Mouse (Mus musculus) adrenal gland, postnatal 4 days (tissue): ENCODE measurements around the gene Tk2. TPM values are rescaled to one million over a fixed set of nuclear protein-coding genes. Genes with fewer than 3 reads are reported as not detected.
"Not testable (repeated sequence)": the region's sequence is repeated elsewhere in the genome, so short reads cannot be mapped to it uniquely, and the experiment has no call there.

Source experiments
- DNase-seq, 2 experiments: peaks; one replicate each; pipeline ENCODE4 v3.0.0; 2021 to 2022; ENCODE audit warnings: low spot score in 2 of 2, mixed read lengths in 2 of 2
- long read RNA-seq, 2 experiments: library from polyadenylated mRNA; stranded (forward); transcript quantifications; one replicate each; pipeline ENCODE4 v2.0.0; 2021
- total RNA-seq, 2 experiments: library from RNA; stranded (reverse); gene quantifications; 2 replicates each; pipeline ENCODE4 v1.2.3; 2021

Tk2 gene
- 10 to 100 TPM; 60.1 to 71.0 TPM for total RNA-seq
- long read RNA-seq, experiment 1, transcript Tk2-201 (10 exons, 2,406 nt) = major isoform, 59 of 143 reads
- long read RNA-seq, experiment 1, transcript Tk2-202 (9 exons, 2,312 nt) = minor isoform, 19 of 143 reads
- long read RNA-seq, experiment 1, partial matches to known transcripts = 1 of 143 reads
- long read RNA-seq, experiment 1, other reads (novel, unspliced or antisense) = 64 of 143 reads
- long read RNA-seq, experiment 2, transcript Tk2-201 (10 exons, 2,406 nt) = major isoform, 60 of 166 reads
- long read RNA-seq, experiment 2, transcript Tk2-202 (9 exons, 2,312 nt) = minor isoform, 21 of 166 reads
- long read RNA-seq, experiment 2, partial matches to known transcripts = 3 of 166 reads
- long read RNA-seq, experiment 2, other reads (novel, unspliced or antisense) = 79 of 166 reads

DNA sequence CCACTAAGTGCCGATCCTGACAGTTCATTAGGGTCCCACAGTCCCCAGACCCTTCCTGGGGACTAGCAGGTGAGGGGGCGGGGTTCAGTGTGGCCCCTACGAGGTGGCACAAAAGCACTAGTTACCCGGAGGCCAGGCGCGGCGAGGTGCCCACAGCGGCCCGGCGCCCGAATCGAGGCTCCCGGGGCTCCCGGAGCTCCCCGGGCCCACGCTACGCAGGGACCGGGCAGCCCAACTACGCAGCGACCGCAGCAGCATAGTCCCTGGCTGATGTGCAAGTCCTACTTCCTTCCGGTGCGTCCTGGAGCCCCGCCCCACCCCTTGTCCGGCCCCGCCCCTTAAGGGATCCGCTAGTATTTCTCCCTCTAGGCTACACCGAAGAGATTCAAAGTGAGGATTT, at the start of gene Tk2:
Tk2 (minus strand) TSS at position 283 of the 400 bp plus-strand sequence.
- peak; percentile 59 to 66 for DNase-seq

DNA sequence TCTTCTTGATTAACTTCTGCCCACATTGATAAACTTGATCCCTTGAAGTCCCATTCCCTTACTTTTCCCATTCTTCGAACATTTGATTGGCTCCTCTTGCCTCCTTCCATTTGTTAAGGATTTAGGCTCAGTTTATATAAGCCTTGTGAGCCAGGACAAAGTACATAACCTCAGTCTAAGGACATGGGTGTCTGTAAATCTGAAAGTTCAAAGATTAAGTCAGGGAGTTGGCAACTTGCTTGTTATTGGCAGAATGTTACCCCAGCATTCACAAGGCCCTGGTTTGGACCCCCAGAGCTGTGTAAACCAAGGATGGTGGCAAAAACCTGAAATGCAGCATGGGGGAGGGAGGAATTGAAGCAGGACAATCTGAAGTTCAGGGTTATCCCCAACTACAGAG, 46.0 kb upstream of the Tk2 start:
- DNase-seq = no peak

DNA sequence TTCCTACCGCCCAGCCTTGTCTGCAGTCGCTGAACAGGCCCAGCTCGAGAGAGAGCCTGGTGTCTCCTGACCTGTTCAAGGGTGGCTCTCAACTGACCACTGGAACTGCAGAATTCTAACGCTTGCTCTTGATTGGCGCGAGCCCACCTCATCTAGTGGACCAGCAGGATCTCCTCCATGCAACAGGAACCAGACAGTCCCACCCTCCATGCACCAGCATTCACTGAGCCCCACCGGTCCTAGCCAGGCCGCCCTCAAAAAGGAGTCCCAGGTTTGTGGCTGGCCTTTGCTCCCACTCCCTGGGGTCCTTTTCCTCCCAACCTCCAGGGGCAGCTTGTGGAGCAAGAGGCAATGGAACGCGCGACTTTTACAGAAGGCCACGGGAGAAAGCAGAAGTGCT, 44.7 kb upstream of the Tk2 start, which contains the start of gene Cmtm2a:
Cmtm2a (minus strand) TSS at position 101 of the 400 bp plus-strand sequence.
- not testable (repeated sequence) for DNase-seq

DNA sequence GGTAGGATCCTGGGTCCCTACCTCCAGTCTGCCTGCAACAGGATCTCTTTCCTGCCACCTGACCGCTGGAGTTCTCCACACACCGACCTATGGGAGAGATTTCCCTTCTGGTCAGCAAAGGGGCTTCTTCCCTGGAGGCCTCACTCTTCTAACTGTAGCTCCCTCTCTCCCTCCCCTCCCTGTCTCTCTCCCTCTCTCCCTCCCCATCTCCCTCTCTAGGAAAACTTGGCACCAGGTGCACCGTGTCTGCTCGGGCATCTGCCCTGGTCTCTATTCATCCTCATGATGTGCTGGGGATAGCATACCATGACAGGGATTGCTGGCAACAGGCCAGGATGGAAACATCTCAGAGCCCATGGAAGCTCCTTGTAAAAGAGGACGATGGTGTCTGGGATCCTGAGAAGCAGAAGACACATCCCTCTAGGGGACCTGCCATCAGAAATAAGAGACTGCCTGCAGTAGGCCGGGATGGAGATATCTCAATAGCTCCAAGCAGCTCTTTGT, 20.6 kb upstream of the Tk2 start:
- DNase-seq = no peak

DNA sequence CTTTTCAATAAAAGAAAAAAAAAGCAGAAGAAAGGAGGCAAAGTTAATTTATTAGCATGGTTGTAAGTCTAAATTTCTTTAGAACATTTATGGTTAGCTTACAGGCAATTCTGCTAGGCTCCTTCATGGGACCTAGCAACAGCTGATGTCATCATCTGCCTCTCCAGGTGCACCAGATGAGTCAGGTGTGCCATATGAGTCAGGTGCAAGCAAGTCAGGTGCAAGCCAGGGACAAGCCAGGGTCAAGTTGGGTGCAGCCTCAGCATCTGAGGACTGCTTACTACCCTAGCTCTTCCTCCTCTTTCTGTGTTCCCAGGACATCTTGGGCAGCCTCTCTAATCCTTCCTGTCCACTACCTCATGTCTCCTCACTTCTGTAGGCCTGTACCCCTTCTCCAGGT, 20.0 kb upstream of the Tk2 start:
- no peak for DNase-seq

DNA sequence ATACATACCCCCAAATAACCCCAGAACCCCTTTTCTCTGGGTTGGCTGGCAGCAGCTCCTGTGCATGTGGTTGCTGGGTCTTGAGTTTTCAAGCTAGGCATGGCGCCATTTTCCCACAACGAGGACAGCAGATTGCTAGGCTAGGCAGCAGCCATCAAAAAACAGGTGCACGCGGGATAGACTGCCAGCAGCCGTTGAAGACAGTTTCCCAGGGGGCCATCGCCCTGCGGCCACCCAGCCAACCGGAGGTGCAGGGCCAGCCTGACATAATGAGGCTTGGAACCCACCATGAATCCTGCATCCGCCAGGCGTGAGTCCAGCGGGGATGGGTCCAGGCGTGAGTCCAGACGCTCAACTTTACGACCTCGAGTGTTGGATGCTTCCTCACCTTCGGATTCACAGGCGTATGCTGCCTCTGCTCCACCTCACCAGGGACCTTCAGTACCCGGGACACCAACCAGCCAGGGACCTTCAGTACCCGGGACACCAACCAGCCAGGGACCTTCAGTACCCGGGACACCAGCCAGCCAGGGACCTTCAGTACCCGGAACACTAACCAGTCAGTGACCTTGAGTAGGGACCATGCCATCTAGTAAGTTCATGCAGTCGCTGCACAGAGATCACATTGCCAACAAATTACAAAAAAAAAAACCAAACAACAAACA, 16.0 kb upstream of the Tk2 start:
- DNase-seq = not testable (repeated sequence)

DNA sequence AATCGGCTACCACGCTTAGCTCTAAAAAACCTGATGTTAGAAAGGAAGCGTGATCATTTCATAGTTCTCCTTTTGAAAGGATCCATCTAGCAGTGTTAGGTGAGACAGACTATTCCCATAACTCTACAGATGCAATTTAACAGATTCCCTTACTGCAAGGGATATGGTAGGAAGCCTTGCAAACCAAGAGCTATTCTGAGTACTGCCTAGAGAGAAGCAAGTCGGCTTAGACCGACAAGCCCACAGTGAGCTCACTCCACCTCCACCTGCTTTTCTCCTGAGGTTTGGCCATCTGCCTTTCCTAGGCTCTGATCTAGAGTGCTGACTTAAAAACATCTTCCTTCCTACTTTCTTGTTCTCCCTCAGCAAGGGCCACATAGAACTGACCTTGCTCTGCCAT, 13.4 kb upstream of the Tk2 start:
- DNase-seq = not testable (repeated sequence)

DNA sequence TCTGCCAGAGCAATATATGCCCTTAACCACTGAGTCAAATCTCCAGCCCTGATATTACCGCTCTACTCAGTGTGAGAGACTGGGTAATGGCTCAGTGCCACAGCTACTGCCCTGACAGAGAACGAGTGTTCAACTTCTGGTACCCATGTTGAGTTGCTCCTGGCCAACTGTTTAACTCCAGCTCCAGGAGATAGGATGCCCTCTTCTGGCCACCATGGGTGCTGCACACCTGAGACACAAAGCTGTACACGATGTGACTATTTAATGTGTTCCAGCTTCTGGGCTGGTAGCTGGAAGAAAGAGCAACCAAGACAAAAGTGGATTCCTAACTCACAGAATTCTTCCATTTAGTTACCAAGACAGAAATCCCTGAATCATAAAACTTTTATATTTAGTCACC, 4.7 kb upstream of the Tk2 start:
- DNase-seq = no peak

DNA sequence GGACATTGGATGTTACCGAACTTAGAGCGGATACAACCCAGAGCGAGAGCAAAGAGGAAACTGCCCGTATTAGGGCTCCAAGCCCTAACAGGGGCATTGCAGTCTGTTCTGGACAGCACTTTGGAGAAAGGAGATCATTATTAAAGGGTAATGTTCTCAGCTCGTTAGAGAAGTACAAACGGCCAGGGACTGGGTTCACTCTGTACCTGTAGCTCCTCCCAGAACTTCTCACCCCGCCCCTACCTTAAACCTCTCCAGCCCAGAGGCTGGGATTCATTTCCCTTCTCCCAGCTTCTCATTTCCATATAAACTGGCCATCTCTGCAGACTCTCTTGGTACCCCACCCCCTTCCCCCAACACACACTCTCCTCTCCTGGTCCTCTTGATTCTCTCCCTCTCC, 3.1 kb upstream of the Tk2 start:
- DNase-seq = no peak

DNA sequence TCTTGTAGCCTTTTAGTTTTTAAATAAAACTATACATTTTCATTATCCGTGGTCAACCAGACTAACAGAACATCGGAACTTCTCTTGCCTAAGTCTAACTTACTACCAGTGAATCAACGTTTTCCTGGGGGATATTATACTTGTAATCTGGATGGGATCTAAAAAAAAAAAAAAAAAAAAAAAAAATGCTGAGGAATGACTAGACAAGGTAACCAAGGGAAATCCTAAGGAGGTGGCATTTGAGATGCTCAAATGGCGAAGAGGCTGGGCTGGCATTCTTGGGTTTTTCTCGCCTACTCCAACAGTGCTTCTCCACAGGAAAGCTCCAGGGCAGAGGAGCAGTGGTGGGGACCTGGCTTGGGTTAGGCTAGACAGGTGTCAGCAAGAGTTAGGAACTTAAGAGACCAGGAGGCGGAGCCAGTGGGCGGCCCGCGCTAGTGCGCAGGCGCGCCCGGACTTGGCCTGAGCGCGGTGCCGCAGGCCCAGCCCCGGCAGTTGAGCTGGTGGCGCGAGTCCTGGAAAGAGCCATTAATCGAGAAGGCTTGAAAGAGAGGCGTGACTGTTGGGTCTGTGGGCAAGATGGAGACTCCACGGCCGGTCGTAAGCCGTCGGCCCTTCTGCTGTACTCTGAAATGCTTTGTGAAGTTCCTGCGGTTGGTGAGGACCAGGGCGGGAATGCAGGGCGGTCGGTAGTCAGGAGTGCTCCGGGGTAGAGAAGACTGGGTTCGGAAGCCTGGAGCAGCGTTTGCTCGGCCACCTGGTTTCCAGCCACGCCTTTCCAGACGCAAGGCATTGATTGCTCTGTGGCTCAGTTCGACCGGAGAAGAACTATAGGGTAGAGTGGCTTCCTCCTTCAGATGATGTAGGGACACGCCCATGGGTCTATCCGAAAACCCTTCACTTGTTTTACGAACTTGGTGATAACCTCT, 2.3 kb upstream of the Tk2 start, which contains the start of gene Cklf:
Cklf (plus strand) TSS at position 423 of the 929 bp plus-strand sequence.
- DNase-seq = peak; percentile 50 to 63

DNA sequence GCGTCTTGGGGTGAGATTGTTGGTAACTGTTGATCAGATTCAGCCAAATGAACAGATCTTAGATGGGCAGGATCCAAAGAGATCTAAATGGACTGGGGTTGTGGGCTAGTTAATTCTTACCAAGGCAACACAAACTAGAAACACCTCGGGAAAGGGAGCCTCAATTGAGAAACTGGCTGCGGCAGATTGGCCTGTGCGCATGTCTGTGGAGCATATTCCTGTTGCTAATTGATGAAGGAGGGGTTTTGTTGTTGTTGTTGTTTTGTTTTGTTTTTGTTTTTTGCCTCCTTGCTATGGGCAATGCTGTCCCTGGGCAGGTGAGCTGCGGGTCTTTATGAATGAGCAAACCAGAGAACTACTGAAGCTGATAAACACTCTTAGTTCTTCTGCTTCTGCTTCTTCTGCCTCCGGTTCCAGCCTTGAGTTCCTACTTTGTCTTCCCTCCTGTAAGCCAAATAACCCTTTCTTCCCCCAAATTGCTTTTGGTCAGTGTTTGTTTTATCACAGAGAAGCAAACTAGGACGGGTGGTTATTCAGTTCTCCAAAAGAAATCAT, 1.2 kb upstream of the Tk2 start:
- DNase-seq = no peak

DNA sequence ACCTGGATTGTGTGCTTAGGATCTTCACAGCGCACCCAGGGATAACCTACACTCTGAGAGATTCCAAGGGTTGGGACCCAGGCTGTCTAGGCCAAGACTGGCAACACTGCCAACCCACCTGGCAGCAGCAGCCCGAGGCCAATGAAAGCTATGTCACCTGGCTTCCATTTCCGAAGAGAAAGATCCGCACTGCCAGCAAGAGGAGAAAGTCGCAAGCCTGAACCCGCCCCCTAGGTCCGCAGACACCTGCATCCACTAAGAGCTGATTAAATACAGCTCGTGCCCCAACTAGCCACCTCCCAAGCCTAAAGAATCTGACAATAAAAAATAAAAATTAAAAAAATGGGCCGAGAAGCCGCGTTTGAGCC, 466 bp downstream of the Tk2 start:
- DNase-seq = no peak

DNA sequence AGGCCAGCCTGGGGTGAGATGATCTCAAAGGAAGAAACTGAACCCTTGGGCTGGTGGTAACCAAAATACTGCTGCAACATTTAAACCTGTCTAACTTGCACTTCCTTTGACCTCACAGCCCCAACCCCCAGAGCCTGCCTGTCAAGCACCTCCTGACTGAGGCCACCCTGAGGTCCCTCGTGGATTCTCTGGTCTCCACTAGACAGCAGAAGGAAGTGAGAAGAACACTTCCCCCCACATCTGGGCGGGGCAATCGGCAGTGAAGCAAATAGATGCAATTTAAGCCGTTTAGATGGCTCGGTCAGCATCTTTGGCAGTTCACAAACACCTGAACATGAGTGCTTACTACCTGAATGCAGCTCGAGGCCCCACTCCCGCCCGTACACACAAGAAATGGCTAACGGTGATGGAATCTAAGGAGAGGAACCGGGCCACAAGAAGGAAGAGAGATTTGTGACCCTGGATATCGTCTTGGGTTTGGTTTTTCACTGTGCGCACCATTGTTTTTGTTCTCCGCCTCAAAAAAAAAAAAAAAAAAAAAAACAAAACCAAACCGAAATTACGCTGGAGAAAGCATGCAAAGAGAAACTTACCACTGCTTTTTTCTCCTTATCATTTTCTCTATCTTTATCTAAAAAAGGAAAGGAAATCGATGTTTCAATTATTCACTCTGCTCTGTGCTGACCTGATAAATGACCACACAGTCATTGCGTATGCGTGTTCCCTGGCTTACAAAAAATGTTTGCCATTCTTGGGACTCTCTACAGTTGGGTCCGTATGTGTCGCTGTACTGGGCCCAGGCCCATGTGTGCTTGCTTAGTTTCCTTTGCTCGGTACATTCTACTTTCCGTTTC, 1.1 kb downstream of the Tk2 start:
- no peak for DNase-seq

DNA sequence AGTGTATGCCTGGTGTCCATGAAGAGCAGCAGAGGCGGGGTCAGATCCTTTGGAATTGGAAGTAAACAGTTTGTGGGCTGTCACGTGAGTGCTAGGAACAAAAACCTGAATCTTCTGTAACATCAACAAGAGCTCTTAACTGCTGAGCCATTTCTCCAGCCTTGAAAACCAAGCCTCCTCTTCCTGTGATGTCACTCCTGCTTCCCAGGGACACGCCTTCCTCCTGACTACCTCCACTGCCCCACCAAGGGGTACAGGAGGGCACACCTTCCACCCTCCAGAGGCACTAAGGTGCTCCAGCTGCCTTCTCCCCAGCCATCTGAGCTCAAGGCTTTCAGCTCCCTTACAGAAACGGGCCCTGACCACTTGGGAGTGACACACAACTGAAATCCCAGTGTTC, 1.7 kb downstream of the Tk2 start:
- DNase-seq = no peak

DNA sequence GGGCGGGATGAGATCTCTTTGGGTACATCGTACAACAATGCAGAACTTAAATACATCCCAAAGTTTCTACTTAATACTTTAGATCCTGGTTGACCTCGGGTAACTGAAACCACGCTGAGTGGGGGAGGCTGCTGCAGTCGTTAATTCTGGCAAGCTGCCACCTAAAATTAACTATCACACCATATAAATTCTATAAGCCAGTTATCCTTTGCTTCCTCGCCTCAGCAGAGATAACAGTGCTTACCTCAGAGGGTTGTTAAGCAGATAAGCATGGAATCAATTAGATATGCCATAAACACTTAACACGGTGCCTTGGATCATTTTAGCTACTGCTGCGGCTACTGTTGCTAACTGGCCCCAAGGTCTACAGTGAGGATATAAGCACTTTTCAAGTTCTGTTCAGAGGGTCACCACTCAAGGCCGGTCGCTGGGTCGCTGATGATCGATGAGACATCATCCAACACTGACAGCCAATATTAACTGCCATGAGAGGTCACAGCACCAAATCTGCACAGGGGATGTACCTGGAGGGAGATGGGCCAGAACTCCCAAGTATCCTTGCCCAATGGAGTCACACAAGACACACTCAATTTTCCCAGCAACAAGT, 6.2 kb downstream of the Tk2 start:
- DNase-seq = no peak

DNA sequence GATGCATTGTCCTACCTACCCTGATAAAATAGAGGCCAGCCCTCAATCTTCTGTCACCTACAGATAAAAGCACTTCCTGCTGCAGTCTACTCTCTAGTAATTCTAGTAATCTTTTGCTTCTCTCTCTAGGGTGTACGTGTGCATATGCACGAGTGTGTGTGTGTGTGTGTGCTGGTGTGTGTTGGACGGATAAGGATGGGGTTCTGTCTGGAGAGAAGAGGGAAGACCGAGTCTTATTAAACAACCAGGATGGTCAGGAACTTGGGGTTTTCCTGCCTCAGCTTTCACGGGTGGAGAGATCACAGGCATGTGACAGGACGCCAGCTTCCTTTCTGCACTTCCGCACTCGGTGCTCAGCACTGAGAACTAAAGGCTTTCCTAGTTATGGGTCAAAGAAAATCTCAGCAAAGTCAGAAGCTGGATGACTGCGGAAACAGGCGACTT, 8.9 kb downstream of the Tk2 start:
- DNase-seq = no peak

DNA sequence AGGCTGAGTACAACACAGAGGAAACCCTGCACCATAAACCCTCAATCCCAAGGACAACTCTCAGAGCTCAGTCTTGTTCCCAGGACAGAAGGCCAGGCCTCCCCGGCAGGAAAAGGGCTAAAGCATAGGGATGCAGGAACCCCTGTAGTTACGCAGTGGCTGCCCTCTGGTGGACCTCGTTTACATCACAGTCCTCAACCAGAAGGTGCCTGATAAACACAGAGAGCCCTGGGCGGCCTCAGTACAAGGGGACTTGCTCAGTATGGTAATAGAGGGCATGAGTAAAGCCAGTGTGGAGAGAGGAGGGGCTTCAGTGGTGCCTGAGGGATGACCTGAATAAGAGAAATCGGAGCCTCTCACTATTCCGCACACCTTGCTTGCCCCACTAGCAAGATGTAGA, 13.8 kb downstream of the Tk2 start:
- DNase-seq = no peak

DNA sequence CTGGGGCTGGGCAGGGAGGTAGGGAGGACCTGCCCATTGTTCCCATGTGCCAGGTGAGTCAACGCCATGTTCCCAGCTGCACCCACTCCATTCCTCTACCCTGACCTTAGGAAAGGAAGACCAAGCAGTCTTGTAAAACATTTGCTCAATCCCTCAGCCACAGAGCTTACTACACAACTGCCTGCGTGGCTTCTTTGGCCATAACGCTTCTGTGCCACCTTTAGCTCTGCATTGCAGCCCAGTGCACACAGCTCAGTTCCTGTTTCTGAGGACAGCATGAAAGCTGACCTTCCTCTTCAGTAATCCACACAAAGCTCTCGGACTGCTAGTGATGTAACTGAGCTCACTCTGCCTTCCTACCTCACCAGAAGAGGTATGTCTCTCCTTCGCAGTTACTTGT, 15.4 kb downstream of the Tk2 start:
- DNase-seq = no peak

DNA sequence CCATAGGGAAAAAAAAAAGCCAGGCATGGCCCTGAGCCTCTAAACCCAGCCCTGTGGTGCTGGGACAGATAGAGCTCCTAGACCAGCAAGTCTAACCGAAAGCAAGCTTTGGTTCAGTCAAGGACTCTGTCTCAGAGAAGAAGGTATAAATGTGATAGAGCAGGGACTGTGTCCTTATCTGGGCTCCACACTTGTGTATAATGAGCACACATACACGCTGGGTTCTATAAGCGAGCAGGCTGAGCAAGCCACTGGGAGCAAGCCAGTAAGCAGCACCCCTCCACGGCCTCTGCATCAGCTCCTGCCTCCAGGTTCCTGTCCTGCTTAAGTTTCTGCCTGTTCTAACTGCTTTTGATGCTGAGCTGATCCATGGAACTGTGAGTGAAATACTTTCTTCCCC, 16.3 kb downstream of the Tk2 start:
- no peak for DNase-seq

DNA sequence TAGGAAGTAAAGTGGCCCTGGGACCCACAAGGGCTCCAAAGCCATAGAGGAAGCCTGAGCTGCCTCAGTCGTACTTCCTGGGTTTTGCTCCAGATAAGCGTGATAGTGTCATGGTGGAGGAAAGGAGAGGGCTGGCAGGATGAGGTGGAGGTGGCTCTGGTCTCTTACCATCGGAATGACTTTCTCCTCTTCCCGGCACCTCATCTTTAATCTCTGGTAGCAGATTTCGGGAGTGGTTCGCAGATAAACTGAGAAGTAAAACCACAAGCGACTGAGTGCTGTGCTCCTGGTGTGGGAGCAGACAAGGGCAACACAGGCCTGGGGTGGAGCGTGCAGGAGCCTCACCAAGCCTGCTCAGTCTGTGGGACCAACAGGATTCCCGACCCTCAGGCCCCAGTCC, 18.0 kb downstream of the Tk2 start:
- no peak for DNase-seq
